ENCODE assay signal across 8 mouse cellular contexts in genomic region chr19:55537691-55538090, GRCm38 (mm10).
A peak's percentile ranks its signal among the peaks of the same experiment; 100 is the strongest.
DNase-seq lines count a peak whose midpoint lies in the region; ATAC-seq and TF ChIP-seq lines count a peak whose summit lies in the region.

No protein-coding gene starts in this region.

- peak; percentile 50 for DNase-seq in heart, postnatal 0 days (ENCODE audit: low spot score)
- DNase-seq in heart, postnatal 25 days (ENCODE audit: low spot score): no peak
- DNase-seq in ES-E14 (ENCODE audit: low read depth, low spot score): no peak
- peak; percentile 52 for DNase-seq in embryo, embryonic 9.5 days (ENCODE audit: extremely low spot score)
- peak; percentile 73 for DNase-seq in kidney, adult 18-20 months
- no peak for DNase-seq in T-cell, adult 2 months (ENCODE audit: low spot score)
- DNase-seq in ovary, postnatal 10 days (ENCODE audit: low spot score): no peak

- no peak overlapping the region for H3K27ac ChIP-seq in heart, postnatal 0 days (ENCODE audit: low read depth)
- H3K27ac ChIP-seq in ES-E14 (ENCODE audit: insufficient read depth, low read depth, low read length, poor library complexity, severe bottlenecking): no peak overlapping the region

- intact Hi-C loops in heart, postnatal 25 days (cut with DNase I): loop anchor here (5.0 kb wide), 1 partner anchor 595 kb away; no protein-coding TSS in a partner anchor

- no peak overlapping the region for H3K4me3 ChIP-seq in heart, postnatal 0 days (ENCODE audit: low read depth, low read length)
- H3K4me3 ChIP-seq in ES-E14 (ENCODE audit: insufficient read depth in 1 of 2, low read depth in 1 of 2, low read length in 2 of 2, poor library complexity in 1 of 2, severe bottlenecking in 1 of 2): no peak overlapping the region

- H3K36me3 ChIP-seq in heart, postnatal 0 days (replicated peaks; ENCODE audit: control insufficient read depth, insufficient read depth, low read length): no peaks in the 10 kb centered on the region
- no peaks in the 10 kb centered on the region for H3K36me3 ChIP-seq in ES-E14 (ENCODE audit: control insufficient read depth, insufficient read depth, low read length, poor library complexity, severe bottlenecking)

- no peaks in the 10 kb centered on the region for H3K9me3 ChIP-seq in heart, postnatal 0 days (replicated peaks; ENCODE audit: control insufficient read depth, low read length)
- H3K9me3 ChIP-seq in ES-E14 (ENCODE audit: control insufficient read depth, insufficient read depth, low read depth, low read length): no peaks in the 10 kb centered on the region

- H3K4me2 ChIP-seq in heart, postnatal 0 days (ENCODE audit: low read depth, low read length): no peak overlapping the region

- TF ChIP-seq CTCF in heart, postnatal 0 days (IDR thresholded peaks at IDR 0.05; ENCODE audit: low read depth): peak; percentile 65

- in situ Hi-C loops in ES-E14 (cut with MboI; ENCODE audit: low sequenced_read_pairs in 2 of 2, unreplicated experiment in 2 of 2): no loop called here

- no peaks in the 10 kb centered on the region for H3K27me3 ChIP-seq in heart, postnatal 0 days (ENCODE audit: control insufficient read depth, insufficient read depth, low read length)

- peak; percentile 58 for ATAC-seq in heart, postnatal 0 days (ENCODE audit: insufficient read depth, low read depth)
- ATAC-seq in megakaryocyte progenitor cell, adult 5-6 weeks (replicated peaks; ENCODE audit: poor library complexity): peak; percentile 57

- TF ChIP-seq EP300 in heart, postnatal 0 days (IDR thresholded peaks at IDR 0.05; ENCODE audit: low read depth): no peak

- peaks cover 6% of the 10 kb centered on the region; the same call in 1 of the 2 replicates for H3K4me1 ChIP-seq in heart, postnatal 0 days (ENCODE audit: control insufficient read depth, insufficient read depth)
- peaks cover under 1 to 11% of the 10 kb centered on the region in 2 experiments; a peak in 3 of 4 replicates for H3K4me1 ChIP-seq in ES-E14 (ENCODE audit: control insufficient read depth in 2 of 2, insufficient read depth in 2 of 2, low read length in 2 of 2, poor library complexity in 1 of 2)

- WGBS in heart, postnatal 0 days: 33% methylated on average over 6 of the region's 6 CpGs

- H3K9ac ChIP-seq in heart, postnatal 0 days (replicated peaks; ENCODE audit: low read depth, low read length): no peak overlapping the region
- H3K9ac ChIP-seq in ES-E14 (ENCODE audit: insufficient read depth, low read depth, low read length, poor library complexity, severe bottlenecking): no peak overlapping the region

TF ChIP-seq in ES-E14, 5 proteins besides CTCF, POLR2A, EP300 and RAD21:
- TF ChIP-seq ZNF384 (IDR thresholded peaks at IDR 0.05; ENCODE audit: low read depth, low read length): no peak
- peak; percentile 29; the same call in 1 of the 2 replicates for TF ChIP-seq ZC3H11A (IDR thresholded peaks at IDR 0.05; ENCODE audit: borderline replicate concordance, low read depth, low read length)
TF ChIP-seq in ES-E14: peak in this region for 1.

Comparison
In these comparisons a context has a peak if more than half of its experiments do, and no peak if none do; other contexts are left out.
1. DNase-seq: peak in heart, postnatal 0 days (single experiment), embryo, embryonic 9.5 days (single experiment) and kidney, adult 18-20 months (single experiment); none in heart, postnatal 25 days (single experiment), ES-E14 (single experiment), T-cell, adult 2 months (single experiment) and ovary, postnatal 10 days (single experiment).